Comparison of ENCODE assay signal across 9 mouse cellular contexts in the genomic region with DNA sequence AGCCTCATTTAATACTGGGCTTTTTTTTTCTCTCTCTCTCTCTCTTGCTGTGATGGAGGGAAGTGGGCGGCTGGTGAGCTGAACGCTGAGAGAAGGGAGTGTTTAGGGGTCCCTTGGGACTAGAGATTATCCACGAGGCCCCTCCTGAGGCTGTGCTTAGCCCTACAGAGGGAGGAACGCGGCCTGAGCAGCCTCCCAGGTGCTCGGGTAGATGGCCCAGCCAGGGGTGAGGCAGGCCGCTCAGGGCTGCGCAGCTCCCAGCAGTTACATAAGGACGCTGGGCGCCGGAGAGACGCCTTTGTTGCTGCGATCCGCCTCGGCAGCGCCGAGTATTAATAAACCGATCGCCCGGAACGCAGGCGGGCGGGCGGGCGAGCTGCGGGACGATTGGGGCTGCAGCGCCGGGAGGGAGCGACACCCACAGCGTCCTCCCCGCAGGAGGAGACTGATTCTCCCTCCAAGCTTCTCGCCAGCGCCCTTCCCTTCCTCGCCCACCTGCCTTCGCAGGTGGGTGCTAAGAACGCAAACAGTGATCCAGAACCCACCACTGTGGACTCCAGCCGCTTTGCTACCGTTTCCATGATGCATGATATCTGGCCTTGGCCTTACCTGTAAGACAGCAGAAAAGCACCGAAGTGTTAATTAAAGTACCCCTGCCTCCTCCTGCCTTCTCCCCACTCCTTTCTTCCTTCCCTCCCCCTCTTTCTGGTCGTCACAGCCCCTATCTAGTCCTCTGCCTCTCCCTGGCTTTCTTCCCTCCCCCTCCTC. TPM values are rescaled to one million over a fixed set of nuclear protein-coding genes. Genes with fewer than 3 reads are reported as not detected.
DNase-seq lines count a peak whose midpoint lies in the region; ATAC-seq and TF ChIP-seq lines count a peak whose summit lies in the region.
"Had no signal": no experiment of that assay in that cellular context is flagged by ENCODE, and none has a peak within 500 bp of the region (broad histone marks: within the 10 kb centered on the region; RNA-seq: fewer than 3 reads in every experiment).

No protein-coding gene starts in this region.

- H3K36me3 ChIP-seq in heart, adult 2 months (ENCODE audit: control insufficient read depth, insufficient read depth, low read length) = no peaks in the 10 kb centered on the region
- H3K36me3 ChIP-seq in ES-Bruce4 (ENCODE audit: control insufficient read depth, insufficient read depth, low read length, poor library complexity, severe bottlenecking) = no peaks in the 10 kb centered on the region
- no peaks in the 10 kb centered on the region for H3K36me3 ChIP-seq in embryonic facial prominence, embryonic 14.5 days (ENCODE audit: control insufficient read depth, insufficient read depth, low read length)
- no peaks in the 10 kb centered on the region for H3K36me3 ChIP-seq in hindbrain, embryonic 16.5 days (ENCODE audit: control insufficient read depth, insufficient read depth, low read length)
- H3K36me3 ChIP-seq in liver, embryonic 11.5 days (ENCODE audit: control insufficient read depth, insufficient read depth, low read length) = no peaks in the 10 kb centered on the region

- no peaks in the 10 kb centered on the region for H3K9me3 ChIP-seq in ES-Bruce4 (replicated peaks; ENCODE audit: control insufficient read depth, insufficient read depth, low read length, poor library complexity, severe bottlenecking)
- no peaks in the 10 kb centered on the region for H3K9me3 ChIP-seq in embryonic facial prominence, embryonic 14.5 days (ENCODE audit: control insufficient read depth, low read length)
- H3K9me3 ChIP-seq in hindbrain, embryonic 16.5 days (ENCODE audit: control insufficient read depth, low read length) = no peaks in the 10 kb centered on the region
- no peaks in the 10 kb centered on the region for H3K9me3 ChIP-seq in liver, embryonic 11.5 days (ENCODE audit: control insufficient read depth, low read length)

- no peaks in the 10 kb centered on the region for H3K27me3 ChIP-seq in heart, adult 2 months (ENCODE audit: control insufficient read depth, insufficient read depth, low read length)
- H3K27me3 ChIP-seq in ES-Bruce4 (ENCODE audit: control insufficient read depth, insufficient read depth, low read length, poor library complexity, severe bottlenecking) = no peaks in the 10 kb centered on the region
- H3K27me3 ChIP-seq in embryonic facial prominence, embryonic 14.5 days (replicated peaks; ENCODE audit: control insufficient read depth, insufficient read depth, low read length) = peaks cover 22% of the 10 kb centered on the region
- no peaks in the 10 kb centered on the region for H3K27me3 ChIP-seq in hindbrain, embryonic 16.5 days (replicated peaks; ENCODE audit: control insufficient read depth, insufficient read depth, low read length)
- H3K27me3 ChIP-seq in liver, embryonic 11.5 days (replicated peaks; ENCODE audit: control insufficient read depth, insufficient read depth, low read length) = peaks cover 80% of the 10 kb centered on the region
- H3K27me3 ChIP-seq: Patski had no signal

- TF ChIP-seq EP300 in heart, adult 2 months (IDR thresholded peaks at IDR 0.05; ENCODE audit: insufficient read depth, low read depth, low read length) = no peak
- TF ChIP-seq EP300 in ES-Bruce4 (IDR thresholded peaks at IDR 0.05; ENCODE audit: insufficient read depth, low read depth, low read length) = no peak

- peak overlapping the region; percentile 46 for H3K9ac ChIP-seq in heart, adult 2 months (ENCODE audit: low read depth, low read length)
- H3K9ac ChIP-seq in ES-Bruce4 (ENCODE audit: low read depth, poor library complexity, severe bottlenecking) = peak overlapping the region; percentile 50
- peak overlapping the region; percentile 54 for H3K9ac ChIP-seq in embryonic facial prominence, embryonic 14.5 days (ENCODE audit: low read depth, low read length)
- H3K9ac ChIP-seq in hindbrain, embryonic 16.5 days (ENCODE audit: low read depth, low read length) = peak overlapping the region; percentile 66
- H3K9ac ChIP-seq in liver, embryonic 11.5 days (ENCODE audit: low read depth, low read length) = no peak overlapping the region

- TF ChIP-seq POLR2A in heart, adult 2 months (IDR thresholded peaks at IDR 0.05; ENCODE audit: insufficient read depth, low read depth, low read length) = no peak
- TF ChIP-seq POLR2A in ES-Bruce4 (IDR thresholded peaks at IDR 0.05; ENCODE audit: insufficient read depth, low read length) = no peak

- H3K27ac ChIP-seq in heart, adult 2 months = peak overlapping the region; percentile 22
- peak overlapping the region; percentile 46 for H3K27ac ChIP-seq in ES-Bruce4 (ENCODE audit: insufficient read depth, low read length)
- H3K27ac ChIP-seq in embryonic facial prominence, embryonic 14.5 days (replicated peaks; ENCODE audit: low read depth, low read length) = no peak overlapping the region
- H3K27ac ChIP-seq in hindbrain, embryonic 16.5 days (ENCODE audit: low read depth, low read length) = peak overlapping the region; percentile 44
- no peak overlapping the region for H3K27ac ChIP-seq in liver, embryonic 11.5 days (ENCODE audit: low read depth, low read length)

- H3K4me1 ChIP-seq in heart, adult 2 months (ENCODE audit: control insufficient read depth, insufficient read depth, low read length) = peaks cover 1% of the 10 kb centered on the region; the same call in 1 of the 2 replicates
- peaks cover 6% of the 10 kb centered on the region for H3K4me1 ChIP-seq in ES-Bruce4 (ENCODE audit: control insufficient read depth, insufficient read depth, low read length)
- H3K4me1 ChIP-seq in embryonic facial prominence, embryonic 14.5 days (ENCODE audit: control insufficient read depth, insufficient read depth, low read length) = peaks cover 24% of the 10 kb centered on the region
- peaks cover 34% of the 10 kb centered on the region for H3K4me1 ChIP-seq in hindbrain, embryonic 16.5 days (ENCODE audit: control insufficient read depth, insufficient read depth, low read depth, low read length)
- peaks cover 6% of the 10 kb centered on the region for H3K4me1 ChIP-seq in liver, embryonic 11.5 days (replicated peaks; ENCODE audit: control insufficient read depth, insufficient read depth, low read length)

- 11% methylated on average over 41 of the region's 41 CpGs for WGBS in heart, adult 2 months
- WGBS in embryonic facial prominence, embryonic 14.5 days = 4% methylated on average over 32 of the region's 41 CpGs
- 2% methylated on average over 39 of the region's 41 CpGs for WGBS in hindbrain, embryonic 16.5 days
- 4% methylated on average over 41 of the region's 41 CpGs for WGBS in liver, embryonic 11.5 days

- TF ChIP-seq CTCF in heart, adult 2 months (IDR thresholded peaks at IDR 0.05) = no peak
- no peak for TF ChIP-seq CTCF in ES-Bruce4 (IDR thresholded peaks at IDR 0.05; ENCODE audit: low read depth, low read length)

- peak overlapping the region; percentile 42 for H3K4me3 ChIP-seq in heart, adult 2 months
- H3K4me3 ChIP-seq in ES-Bruce4 (ENCODE audit: low read depth, low read length) = peak overlapping the region; percentile 61
- peak overlapping the region; percentile 32 for H3K4me3 ChIP-seq in embryonic facial prominence, embryonic 14.5 days (ENCODE audit: low read depth, low read length)
- H3K4me3 ChIP-seq in hindbrain, embryonic 16.5 days (ENCODE audit: low read length) = peak overlapping the region; percentile 27
- peak overlapping the region; percentile 34 for H3K4me3 ChIP-seq in liver, embryonic 11.5 days (ENCODE audit: low read depth, low read length)

- DNase-seq in heart, adult 2 months = peak; percentile 60
- DNase-seq in heart, postnatal 4 days = no peak
- peak; percentile 56 for DNase-seq in embryonic facial prominence, embryonic 14.5 days (ENCODE audit: low spot score)
- DNase-seq in liver, embryonic 11.5 days (ENCODE audit: low spot score) = no peak
- peak; percentile 56 for DNase-seq in retina, postnatal 1 day
- no peak for DNase-seq in gastrocnemius, postnatal 4 days (ENCODE audit: low spot score in 2 of 2)

- no peaks in the 10 kb centered on the region for H3K79me2 ChIP-seq in heart, adult 2 months (replicated peaks; ENCODE audit: control insufficient read depth, insufficient read depth, low read length)

- peak; percentile 31; the same call in 1 of the 2 replicates for ATAC-seq in embryonic facial prominence, embryonic 14.5 days (ENCODE audit: low read depth)
- no peak for ATAC-seq in hindbrain, embryonic 16.5 days
- no peak for ATAC-seq in liver, embryonic 11.5 days (replicated peaks; ENCODE audit: low FRiP score)
- ATAC-seq: Patski had no signal

- intact Hi-C loops in heart, adult 2 months (cut with DNase I) = no loop called here

- H3K4me2 ChIP-seq in embryonic facial prominence, embryonic 14.5 days (ENCODE audit: low read depth, low read length) = peak overlapping the region; percentile 56
- peak overlapping the region; percentile 66 for H3K4me2 ChIP-seq in hindbrain, embryonic 16.5 days (ENCODE audit: low read length)
- peak overlapping the region; percentile 60 for H3K4me2 ChIP-seq in liver, embryonic 11.5 days

RNA-seq across cellular contexts. Expression of a gene that starts 7.1 kb away (rescaled TPM):
- 10 to 100 TPM; 25.2 to 33.2 TPM for total RNA-seq in heart, adult 2 months (2021)
- 34.4 and 42.7 TPM in 2 replicates for polyA plus RNA-seq in heart, adult 2 months (2012; rRNA removed)
- 10 to 100 TPM; 79.0 to 82.5 TPM for total RNA-seq in heart, postnatal 4 days (2021)
- polyA plus RNA-seq in ES-Bruce4 (2011; ENCODE audit: insufficient read depth, insufficient read length, low read depth, missing spikeins) = 31.2 and 33.2 TPM in 2 replicates
- polyA plus RNA-seq in embryonic facial prominence, embryonic 14.5 days (2014; fragmentation: Nextera tagmentation; extraction: Ambion mirVana) = 33.6 and 37.5 TPM in 2 replicates
- 74.7 and 123 TPM in 2 replicates for polyA plus RNA-seq in hindbrain, embryonic 16.5 days (2015; fragmentation: Nextera tagmentation; extraction: Ambion mirVana)
- polyA plus RNA-seq in liver, embryonic 11.5 days (2014; fragmentation: Nextera tagmentation; extraction: Ambion mirVana) = 10.5 and 14.0 TPM in 2 replicates
- 10 to 100 TPM; 39.8 to 40.1 TPM for total RNA-seq in gastrocnemius, postnatal 4 days (2021)

Comparison
In these comparisons a context has a peak if more than half of its experiments do, and no peak if none do; other contexts are left out.
1. DNase-seq: peak in heart, adult 2 months (2 of 2), embryonic facial prominence, embryonic 14.5 days (single experiment) and retina, postnatal 1 day (single experiment); none in heart, postnatal 4 days (single experiment), liver, embryonic 11.5 days (single experiment) and gastrocnemius, postnatal 4 days (0 of 2).
2. H3K27ac ChIP-seq: peak in heart, adult 2 months (single experiment), ES-Bruce4 (single experiment) and hindbrain, embryonic 16.5 days (single experiment); none in embryonic facial prominence, embryonic 14.5 days (single experiment) and liver, embryonic 11.5 days (single experiment).
3. Peak in every context shown above with its lines, with median percentiles within 50 percentile points of each other: H3K4me3 ChIP-seq and H3K4me2 ChIP-seq.